Mouse (Mus musculus): ENCODE results near the gene Inf2. TPM values are rescaled to one million over a fixed set of nuclear protein-coding genes. Genes with fewer than 3 reads are reported as not detected.

The Inf2 gene
- polyA plus RNA-seq, 1 experiment = 2.9 TPM

- Histone ChIP-seq H3K4me1 (ENCODE audit: control insufficient read depth, insufficient read depth, low read length) (no peaks in the 10 kb centered on the region; the same call in 1 of the 2 replicates), H3K36me3 (ENCODE audit: control insufficient read depth, insufficient read depth, low read length) (no peaks in the 10 kb centered on the region), H3K4me3 (ENCODE audit: control insufficient read depth, low read depth, low read length) (no peak overlapping the region), H3K27me3 (ENCODE audit: control insufficient read depth, insufficient read depth, low read length) (no peaks in the 10 kb centered on the region), H3K27ac (ENCODE audit: control insufficient read depth, insufficient read depth, low read depth, low read length) (no peak overlapping the region)
- TF ChIP-seq POLR2A (IDR thresholded peaks at IDR 0.05; ENCODE audit: control insufficient read depth, low read depth, low read length) (no peak), CTCF (IDR thresholded peaks at IDR 0.05; ENCODE audit: control insufficient read depth, insufficient read depth, insufficient replicate concordance, low read depth, low read length) (no peak)
These were observed 63.3 kb downstream of the Inf2 start for GRCm38 (mm10) chr12:112651778-112652439.

- H3K36me3 ChIP-seq (ENCODE audit: control insufficient read depth, insufficient read depth, low read length) = no peaks in the 10 kb centered on the region
- H3K27ac ChIP-seq (ENCODE audit: control insufficient read depth, insufficient read depth, low read depth, low read length) = no peak overlapping the region
- H3K4me1 ChIP-seq (ENCODE audit: control insufficient read depth, insufficient read depth, low read length) = no peaks in the 10 kb centered on the region
- H3K4me3 ChIP-seq (ENCODE audit: control insufficient read depth, low read depth, low read length) = no peak overlapping the region
- H3K27me3 ChIP-seq (ENCODE audit: control insufficient read depth, insufficient read depth, low read length) = no peaks in the 10 kb centered on the region
- peak; percentile 71; the same call in 1 of the 2 replicates for TF ChIP-seq CTCF (IDR thresholded peaks at IDR 0.05; ENCODE audit: control insufficient read depth, insufficient read depth, insufficient replicate concordance, low read depth, low read length)
- no peak for TF ChIP-seq POLR2A (IDR thresholded peaks at IDR 0.05; ENCODE audit: control insufficient read depth, low read depth, low read length)
These were observed 64.7 kb downstream of the Inf2 start for GRCm38 (mm10) chr12:112653157-112653824.

DNA sequence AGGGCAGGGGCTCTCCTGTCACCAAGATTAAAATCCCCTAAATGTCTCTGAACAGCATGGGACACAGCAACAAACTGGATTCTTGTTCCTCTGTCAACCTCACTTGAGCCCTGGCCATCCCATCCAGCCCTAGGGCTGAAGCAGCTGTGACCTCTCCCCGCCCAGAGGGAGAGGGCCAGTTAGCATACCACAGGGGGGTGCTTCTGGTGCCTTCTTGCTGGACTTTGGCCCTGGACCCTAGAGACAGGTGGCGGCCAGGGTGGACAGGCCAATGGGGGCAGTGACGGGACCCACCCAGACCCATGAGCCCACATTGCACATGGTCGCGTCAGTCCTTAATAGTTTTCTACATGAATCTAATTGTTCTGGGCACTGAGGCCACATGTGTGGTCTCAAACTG is 65.5 kb downstream of the Inf2 start:
- Histone ChIP-seq H3K27ac (ENCODE audit: control insufficient read depth, insufficient read depth, low read depth, low read length) (no peak overlapping the region), H3K36me3 (ENCODE audit: control insufficient read depth, insufficient read depth, low read length) (no peaks in the 10 kb centered on the region), H3K4me1 (ENCODE audit: control insufficient read depth, insufficient read depth, low read length) (no peaks in the 10 kb centered on the region), H3K4me3 (ENCODE audit: control insufficient read depth, low read depth, low read length) (no peak overlapping the region), H3K27me3 (ENCODE audit: control insufficient read depth, insufficient read depth, low read length) (no peaks in the 10 kb centered on the region)
- no peak for TF ChIP-seq CTCF (IDR thresholded peaks at IDR 0.05; ENCODE audit: control insufficient read depth, insufficient read depth, insufficient replicate concordance, low read depth, low read length)
- no peak for TF ChIP-seq POLR2A (IDR thresholded peaks at IDR 0.05; ENCODE audit: control insufficient read depth, low read depth, low read length)

GRCm38 (mm10) chr12:112658619-112659018 is 70.0 kb downstream of the Inf2 start:
- Histone ChIP-seq H3K27ac (ENCODE audit: control insufficient read depth, insufficient read depth, low read depth, low read length) (no peak overlapping the region), H3K36me3 (ENCODE audit: control insufficient read depth, insufficient read depth, low read length) (no peaks in the 10 kb centered on the region), H3K4me3 (ENCODE audit: control insufficient read depth, low read depth, low read length) (no peak overlapping the region), H3K27me3 (ENCODE audit: control insufficient read depth, insufficient read depth, low read length) (no peaks in the 10 kb centered on the region), H3K4me1 (ENCODE audit: control insufficient read depth, insufficient read depth, low read length) (no peaks in the 10 kb centered on the region)
- TF ChIP-seq POLR2A (IDR thresholded peaks at IDR 0.05; ENCODE audit: control insufficient read depth, low read depth, low read length) = no peak
- no peak for TF ChIP-seq CTCF (IDR thresholded peaks at IDR 0.05; ENCODE audit: control insufficient read depth, insufficient read depth, insufficient replicate concordance, low read depth, low read length)

DNA sequence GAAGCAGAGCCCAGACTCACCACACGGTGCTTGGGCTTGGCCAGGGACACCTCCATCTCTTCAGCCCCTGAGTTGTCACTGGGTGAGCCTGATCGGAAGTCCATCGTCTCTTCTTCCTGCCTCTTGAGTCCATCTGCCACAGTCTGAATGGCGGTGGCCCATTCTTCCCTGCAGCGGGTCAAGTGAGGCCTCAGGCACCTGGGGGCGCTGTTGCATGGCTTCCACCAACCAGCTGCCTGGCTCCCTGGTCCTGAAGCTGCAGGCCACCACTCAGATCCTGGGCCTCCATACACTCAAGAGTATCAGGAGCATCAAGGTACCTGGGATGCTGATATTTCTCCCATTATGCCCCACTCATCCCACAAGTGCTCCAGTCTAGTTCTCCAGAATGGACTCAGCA is 70.5 kb downstream of the Inf2 start:
- Histone ChIP-seq H3K27ac (ENCODE audit: control insufficient read depth, insufficient read depth, low read depth, low read length) (no peak overlapping the region), H3K4me3 (ENCODE audit: control insufficient read depth, low read depth, low read length) (no peak overlapping the region), H3K4me1 (ENCODE audit: control insufficient read depth, insufficient read depth, low read length) (no peaks in the 10 kb centered on the region), H3K27me3 (ENCODE audit: control insufficient read depth, insufficient read depth, low read length) (no peaks in the 10 kb centered on the region), H3K36me3 (ENCODE audit: control insufficient read depth, insufficient read depth, low read length) (no peaks in the 10 kb centered on the region)
- TF ChIP-seq POLR2A (IDR thresholded peaks at IDR 0.05; ENCODE audit: control insufficient read depth, low read depth, low read length) = no peak
- TF ChIP-seq CTCF (IDR thresholded peaks at IDR 0.05; ENCODE audit: control insufficient read depth, insufficient read depth, insufficient replicate concordance, low read depth, low read length) = peak; percentile 37; the same call in 1 of the 2 replicates

DNA sequence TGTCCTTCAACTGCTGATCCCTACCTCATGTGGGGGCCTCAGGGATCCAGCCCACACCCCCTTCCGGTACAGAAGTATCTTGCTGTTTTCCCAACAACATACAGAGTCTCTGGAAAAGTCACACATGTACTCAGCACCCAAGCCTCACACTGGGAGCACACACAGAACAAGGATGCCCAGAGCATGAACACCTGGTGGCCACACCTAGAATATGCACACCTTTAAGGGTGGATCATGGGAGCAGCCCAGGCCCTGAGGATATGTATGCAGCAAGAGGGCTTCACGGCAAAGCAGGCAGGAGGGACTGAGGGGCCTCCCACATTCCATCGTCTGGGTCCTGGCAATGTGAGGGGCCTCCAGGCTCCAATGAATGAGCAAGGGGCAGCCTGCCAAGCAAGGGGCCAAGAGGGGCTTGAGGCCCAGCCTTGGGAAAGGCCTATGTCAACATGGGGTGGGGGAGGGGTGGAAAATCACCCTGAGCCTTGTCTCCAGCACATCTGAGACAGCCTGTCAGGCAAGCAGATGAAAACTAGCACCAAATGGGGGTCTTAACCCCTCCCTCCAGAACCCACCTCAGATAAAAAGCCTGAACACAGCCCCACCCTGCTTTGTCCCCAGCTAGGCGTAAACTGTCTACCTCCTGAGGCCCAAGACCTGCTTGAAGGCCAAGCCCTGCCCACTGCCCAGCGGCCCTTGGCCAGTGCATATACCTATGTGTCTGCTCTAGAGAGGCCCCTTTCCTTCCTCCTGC is 72.2 kb downstream of the Inf2 start:
- H3K4me1 ChIP-seq (ENCODE audit: control insufficient read depth, insufficient read depth, low read length) = no peaks in the 10 kb centered on the region
- H3K36me3 ChIP-seq (ENCODE audit: control insufficient read depth, insufficient read depth, low read length) = no peaks in the 10 kb centered on the region
- TF ChIP-seq POLR2A (IDR thresholded peaks at IDR 0.05; ENCODE audit: control insufficient read depth, low read depth, low read length) = no peak
- TF ChIP-seq CTCF (IDR thresholded peaks at IDR 0.05; ENCODE audit: control insufficient read depth, insufficient read depth, insufficient replicate concordance, low read depth, low read length) = no peak
- H3K27ac ChIP-seq (ENCODE audit: control insufficient read depth, insufficient read depth, low read depth, low read length) = no peak overlapping the region
- H3K4me3 ChIP-seq (ENCODE audit: control insufficient read depth, low read depth, low read length) = no peak overlapping the region
- no peaks in the 10 kb centered on the region for H3K27me3 ChIP-seq (ENCODE audit: control insufficient read depth, insufficient read depth, low read length)

DNA sequence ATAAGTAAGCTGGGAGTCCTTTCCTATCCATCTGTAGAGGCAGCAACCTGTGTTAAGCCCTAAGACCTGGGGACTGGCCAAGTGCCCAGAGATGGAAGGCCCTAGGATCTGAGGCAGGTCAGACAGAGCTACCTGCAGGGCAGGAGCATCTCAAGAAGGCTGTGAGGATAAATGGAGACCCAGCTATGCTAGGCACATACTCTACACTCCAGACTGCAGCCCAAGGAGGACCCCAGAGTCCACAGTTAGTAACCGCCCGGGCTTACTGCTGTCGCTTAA is 72.7 kb downstream of the Inf2 start:
- Histone ChIP-seq H3K27me3 (ENCODE audit: control insufficient read depth, insufficient read depth, low read length) (no peaks in the 10 kb centered on the region), H3K4me1 (ENCODE audit: control insufficient read depth, insufficient read depth, low read length) (no peaks in the 10 kb centered on the region), H3K4me3 (ENCODE audit: control insufficient read depth, low read depth, low read length) (no peak overlapping the region), H3K36me3 (ENCODE audit: control insufficient read depth, insufficient read depth, low read length) (no peaks in the 10 kb centered on the region), H3K27ac (ENCODE audit: control insufficient read depth, insufficient read depth, low read depth, low read length) (no peak overlapping the region)
- no peak for TF ChIP-seq CTCF (IDR thresholded peaks at IDR 0.05; ENCODE audit: control insufficient read depth, insufficient read depth, insufficient replicate concordance, low read depth, low read length)
- TF ChIP-seq POLR2A (IDR thresholded peaks at IDR 0.05; ENCODE audit: control insufficient read depth, low read depth, low read length) = no peak
